In genomic region chr6:8336487-8337390, GRCm38 (mm10) we compare ENCODE assay signal across 19 mouse cellular contexts.
DNase-seq lines count a peak whose midpoint lies in the region; ATAC-seq and TF ChIP-seq lines count a peak whose summit lies in the region.
"Had no signal": no experiment of that assay in that cellular context is flagged by ENCODE, and none has a peak within 500 bp of the region (broad histone marks: within the 10 kb centered on the region; RNA-seq: fewer than 3 reads in every experiment).

No protein-coding gene starts in this region.

- no peak for TF ChIP-seq EP300 in heart, adult 2 months (IDR thresholded peaks at IDR 0.05; ENCODE audit: insufficient read depth, low read depth, low read length)

- no peaks in the 10 kb centered on the region for H3K27me3 ChIP-seq in heart, adult 2 months (ENCODE audit: control insufficient read depth, insufficient read depth, low read length)
- no peaks in the 10 kb centered on the region for H3K27me3 ChIP-seq in liver, adult 2 months (ENCODE audit: control insufficient read depth, insufficient read depth, low read length)
- no peaks in the 10 kb centered on the region for H3K27me3 ChIP-seq in limb, embryonic 15.5 days
- H3K27me3 ChIP-seq: forebrain, embryonic 13.5 days; hindbrain, embryonic 12.5 days; intestine, embryonic 15.5 days; lung, embryonic 15.5 days had no signal

- peak overlapping the region; percentile 56 for H3K27ac ChIP-seq in heart, adult 2 months
- H3K27ac ChIP-seq in liver, adult 2 months (replicated peaks; ENCODE audit: insufficient read depth, low read depth, low read length), result peak overlapping the region; percentile 59
- H3K27ac ChIP-seq in limb, embryonic 15.5 days, result peak overlapping the region; percentile 59
- H3K27ac ChIP-seq: forebrain, embryonic 13.5 days; hindbrain, embryonic 12.5 days; intestine, embryonic 15.5 days; lung, embryonic 15.5 days; stomach, postnatal 0 days had no signal

- TF ChIP-seq POLR2A in heart, adult 2 months (IDR thresholded peaks at IDR 0.05; ENCODE audit: insufficient read depth, low read depth, low read length), result no peak
- TF ChIP-seq POLR2A in liver, adult 2 months (IDR thresholded peaks at IDR 0.05; ENCODE audit: extremely low read depth, insufficient read depth, low read length), result no peak

- intact Hi-C loops in heart, adult 2 months (cut with DNase I), result no loop called here
- intact Hi-C loops in heart, postnatal 14 days (cut with DNase I), result loop anchor here (5.0 kb wide), 1 partner anchor 66 kb away; no protein-coding TSS in a partner anchor

- peak; percentile 24 to 36 for DNase-seq in heart, adult 2 months
- no peak for DNase-seq in heart, postnatal 14 days
- DNase-seq in liver, adult 2 months (ENCODE audit: extremely low read depth, low read depth, low spot score), result peak; percentile 64
- no peak for DNase-seq in liver
- peak; percentile 74 for DNase-seq in adipocyte (ENCODE audit: low spot score)
- DNase-seq in gastrocnemius, postnatal 10 days, result no peak
- DNase-seq in right cerebral cortex, postnatal 25 days, result no peak
- DNase-seq: cerebellum, postnatal 14 days; embryo, embryonic 11 days; kidney, postnatal 10 days; right cerebral cortex, adult 18-20 months; thymus, postnatal 25 days had no signal

- WGBS in heart, adult 2 months, result 62% methylated on average over 9 of the region's 9 CpGs
- 45% methylated on average over 9 of the region's 9 CpGs for WGBS in liver, adult 2 months
- 59% methylated on average over 9 of the region's 9 CpGs for WGBS in limb, embryonic 15.5 days

- TF ChIP-seq CTCF in heart, adult 2 months (IDR thresholded peaks at IDR 0.05), result no peak
- TF ChIP-seq CTCF in liver, adult 2 months (IDR thresholded peaks at IDR 0.05; ENCODE audit: low read depth, low read length), result no peak

- H3K79me2 ChIP-seq in heart, adult 2 months (replicated peaks; ENCODE audit: control insufficient read depth, insufficient read depth, low read length), result no peaks in the 10 kb centered on the region
- no peaks in the 10 kb centered on the region; the same call in 1 of the 2 replicates for H3K79me2 ChIP-seq in liver, adult 2 months (ENCODE audit: control insufficient read depth, insufficient read depth, low read length)

- H3K4me1 ChIP-seq in heart, adult 2 months (ENCODE audit: control insufficient read depth, insufficient read depth, low read length), result no peaks in the 10 kb centered on the region; the same call in 1 of the 2 replicates
- peaks cover 5% of the 10 kb centered on the region for H3K4me1 ChIP-seq in liver, adult 2 months (ENCODE audit: control insufficient read depth, insufficient read depth, low read length)
- no peaks in the 10 kb centered on the region; the same call in 1 of the 2 replicates for H3K4me1 ChIP-seq in limb, embryonic 15.5 days
- H3K4me1 ChIP-seq: forebrain, embryonic 13.5 days; hindbrain, embryonic 12.5 days; intestine, embryonic 15.5 days; lung, embryonic 15.5 days had no signal

- no peak for ATAC-seq in limb, embryonic 15.5 days (ENCODE audit: insufficient number of reproducible peaks, low FRiP score, low TSS enrichment, low read depth)
- ATAC-seq: forebrain, embryonic 13.5 days; intestine, embryonic 15.5 days had no signal

- peak overlapping the region; percentile 5 for H3K9ac ChIP-seq in heart, adult 2 months (ENCODE audit: low read depth, low read length)
- H3K9ac ChIP-seq in liver, adult 2 months (ENCODE audit: low read depth, low read length), result peak overlapping the region; percentile 60
- H3K9ac ChIP-seq in limb, embryonic 15.5 days, result no peak overlapping the region
- H3K9ac ChIP-seq: forebrain, embryonic 13.5 days; hindbrain, embryonic 12.5 days; intestine, embryonic 15.5 days; lung, embryonic 15.5 days had no signal

- H3K9me3 ChIP-seq in limb, embryonic 15.5 days, result no peaks in the 10 kb centered on the region
- H3K9me3 ChIP-seq: forebrain, embryonic 13.5 days; hindbrain, embryonic 12.5 days; intestine, embryonic 15.5 days; lung, embryonic 15.5 days had no signal

- H3K36me3 ChIP-seq in heart, adult 2 months (ENCODE audit: control insufficient read depth, insufficient read depth, low read length), result no peaks in the 10 kb centered on the region
- H3K36me3 ChIP-seq in liver, adult 2 months (ENCODE audit: control insufficient read depth, insufficient read depth, low read length), result no peaks in the 10 kb centered on the region
- no peaks in the 10 kb centered on the region for H3K36me3 ChIP-seq in limb, embryonic 15.5 days
- H3K36me3 ChIP-seq: hindbrain, embryonic 12.5 days; intestine, embryonic 15.5 days; lung, embryonic 15.5 days had no signal

- peak overlapping the region; percentile 17 for H3K4me2 ChIP-seq in limb, embryonic 15.5 days
- H3K4me2 ChIP-seq: forebrain, embryonic 13.5 days; hindbrain, embryonic 12.5 days; intestine, embryonic 15.5 days; liver, embryonic 11.5 days; lung, embryonic 15.5 days had no signal

- peak overlapping the region; percentile 36 for H3K4me3 ChIP-seq in heart, adult 2 months
- peak overlapping the region; percentile 58 for H3K4me3 ChIP-seq in liver, adult 2 months (ENCODE audit: insufficient read depth, low read depth, low read length)
- no peak overlapping the region for H3K4me3 ChIP-seq in limb, embryonic 15.5 days
- H3K4me3 ChIP-seq: forebrain, embryonic 13.5 days; hindbrain, embryonic 12.5 days; intestine, embryonic 15.5 days; lung, embryonic 15.5 days had no signal

Comparison
In these comparisons a context has a peak if more than half of its experiments do, and no peak if none do; other contexts are left out.
1. DNase-seq: peak in heart, adult 2 months (2 of 2), liver, adult 2 months (single experiment) and adipocyte (single experiment); none in heart, postnatal 14 days (0 of 2), liver (single experiment), gastrocnemius, postnatal 10 days (single experiment) and right cerebral cortex, postnatal 25 days (single experiment).
2. Peak in every context shown above with its lines, with median percentiles within 50 percentile points of each other: H3K27ac ChIP-seq.